Mouse (Mus musculus) ovary, postnatal 10 days (tissue): ENCODE results near the gene Zfp941.
A peak's percentile ranks its signal among the peaks of the same experiment; 100 is the strongest.

Experiments
- DNase-seq: peaks from one replicate; pipeline ENCODE4 v3.0.0; 2022; ENCODE audit warnings: low spot score

Zfp941 gene

GRCm38 (mm10) chr7:140821653-140822329, at the start of gene Zfp941:
Gene Zfp941 (minus strand): TSS chr7:140822178.
- no peak for DNase-seq

GRCm38 (mm10) chr7:140864761-140865160, 42.8 kb upstream of the Zfp941 start:
- no peak for DNase-seq

GRCm38 (mm10) chr7:140860728-140861127, 38.8 kb upstream of the Zfp941 start:
- no peak for DNase-seq

- no peak for DNase-seq
Observed at GRCm38 (mm10) chr7:140859997-140860396, 38.0 kb upstream of the Zfp941 start.

- no peak for DNase-seq
Observed at GRCm38 (mm10) chr7:140858746-140859145, 36.8 kb upstream of the Zfp941 start.

GRCm38 (mm10) chr7:140857550-140858505, 35.9 kb upstream of the Zfp941 start, which contains the start of gene Bet1l:
Gene Bet1l (minus strand): TSS chr7:140857577.
- DNase-seq: no peak

- DNase-seq: peak; percentile 82
Observed at GRCm38 (mm10) chr7:140856785-140857549, 35.0 kb upstream of the Zfp941 start, which contains the start of gene Ric8a. Gene Ric8a (plus strand): TSS chr7:140856957.

- peak; percentile 49 for DNase-seq
Observed at GRCm38 (mm10) chr7:140855860-140856784, 34.1 kb upstream of the Zfp941 start, which contains the start of gene Gm45785. Gene Gm45785 (minus strand): TSS chr7:140856331.

- no peak for DNase-seq
Observed at GRCm38 (mm10) chr7:140855181-140855580, 33.2 kb upstream of the Zfp941 start.

- no peak for DNase-seq
Observed at GRCm38 (mm10) chr7:140854483-140854882, 32.5 kb upstream of the Zfp941 start.

- no peak for DNase-seq
Observed at GRCm38 (mm10) chr7:140853386-140853785, 31.4 kb upstream of the Zfp941 start.

- DNase-seq: no peak
Observed at GRCm38 (mm10) chr7:140851916-140852315, 29.9 kb upstream of the Zfp941 start.

- DNase-seq: no peak
Observed at GRCm38 (mm10) chr7:140848591-140848990, 26.6 kb upstream of the Zfp941 start.

GRCm38 (mm10) chr7:140847755-140848580, 26.0 kb upstream of the Zfp941 start, which contains the start of gene Odf3:
Gene Odf3 (plus strand): TSS chr7:140847805.
- no peak for DNase-seq

GRCm38 (mm10) chr7:140846676-140847075, 24.7 kb upstream of the Zfp941 start:
- DNase-seq: no peak

GRCm38 (mm10) chr7:140845683-140846082, 23.7 kb upstream of the Zfp941 start:
- no peak for DNase-seq

- peak; percentile 89 for DNase-seq
Observed at GRCm38 (mm10) chr7:140844905-140845665, 23.1 kb upstream of the Zfp941 start, which contains the start of gene Scgb1c1. Gene Scgb1c1 (plus strand): TSS chr7:140845547.

GRCm38 (mm10) chr7:140843806-140844205, 21.8 kb upstream of the Zfp941 start:
- no peak for DNase-seq
